In the genomic region with DNA sequence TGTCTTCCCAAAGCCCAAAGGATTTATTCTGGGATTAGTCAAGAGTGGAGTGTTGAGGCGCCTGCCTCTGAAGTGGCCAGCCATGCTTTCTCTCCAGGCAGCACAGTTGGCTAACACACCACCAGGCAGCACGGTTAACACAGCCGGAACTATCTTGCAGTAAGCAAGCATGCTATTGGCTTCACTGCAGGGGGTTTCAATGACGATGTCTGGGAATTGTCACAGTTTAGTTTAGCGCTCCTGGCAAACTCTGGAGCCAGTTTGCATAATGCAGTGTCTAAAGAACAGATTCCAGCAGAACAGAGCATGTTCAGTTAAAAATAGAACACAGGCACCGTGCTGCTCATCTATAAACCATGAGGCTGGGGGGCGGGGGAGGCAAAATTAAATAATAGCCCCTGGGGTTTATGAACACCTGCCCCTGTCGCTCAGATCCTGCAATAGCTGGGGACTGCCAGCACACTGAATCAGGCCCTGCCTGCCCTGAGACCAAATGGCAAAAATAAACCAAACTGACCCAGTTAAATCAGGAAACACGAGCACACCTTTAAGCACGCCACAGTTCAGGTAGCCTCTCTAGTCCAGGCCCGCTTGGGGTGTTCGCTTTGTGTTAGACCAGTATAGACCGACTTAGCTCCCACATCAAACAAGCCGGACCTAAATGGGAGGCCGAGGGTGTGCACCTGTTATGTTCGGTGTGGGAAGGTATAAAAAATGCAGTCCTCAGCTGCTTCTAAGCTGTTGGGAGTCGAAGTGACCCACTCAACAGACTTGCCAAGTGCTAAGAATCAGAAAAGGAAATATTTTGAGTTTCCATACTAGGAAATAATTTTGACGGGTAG, we compare ENCODE assay signal across 7 mouse cellular contexts. TPM values are rescaled to one million over a fixed set of nuclear protein-coding genes. Genes with fewer than 3 reads are reported as not detected.
DNase-seq lines count a peak whose midpoint lies in the region; ATAC-seq lines count a peak whose summit lies in the region.

No protein-coding gene starts in this region.

- H3K4me2 ChIP-seq in forebrain, embryonic 14.5 days (ENCODE audit: low read length), result no peak overlapping the region
- H3K4me2 ChIP-seq in hindbrain, embryonic 13.5 days, result peak overlapping the region; percentile 26; the same call in 1 of the 2 replicates
- H3K4me2 ChIP-seq in limb, embryonic 11.5 days (ENCODE audit: low read depth, severe bottlenecking), result no peak overlapping the region
- no peak overlapping the region for H3K4me2 ChIP-seq in stomach, embryonic 16.5 days (ENCODE audit: low read depth, low read length)

- no peaks in the 10 kb centered on the region for H3K9me3 ChIP-seq in forebrain, embryonic 14.5 days (replicated peaks; ENCODE audit: control insufficient read depth, low read length)
- no peaks in the 10 kb centered on the region for H3K9me3 ChIP-seq in hindbrain, embryonic 13.5 days
- H3K9me3 ChIP-seq in limb, embryonic 11.5 days (ENCODE audit: control insufficient read depth, low read length), result no peaks in the 10 kb centered on the region
- H3K9me3 ChIP-seq in stomach, embryonic 16.5 days (replicated peaks; ENCODE audit: control insufficient read depth, low read length), result no peaks in the 10 kb centered on the region

- DNase-seq in MN1 (ENCODE audit: low spot score) (peak; percentile 64), ZHBTc4 (ENCODE audit: low read depth, low spot score) (peak; percentile 61)
- peak; percentile 88 for DNase-seq in forebrain, embryonic 14.5 days (ENCODE audit: low spot score)
- peak; percentile 47 for DNase-seq in limb, embryonic 11.5 days (ENCODE audit: low spot score)
- DNase-seq in ovary, adult 18-20 months (ENCODE audit: low spot score), result no peak

- no peak overlapping the region for H3K9ac ChIP-seq in forebrain, embryonic 14.5 days (ENCODE audit: low read length)
- H3K9ac ChIP-seq in hindbrain, embryonic 13.5 days, result no peak overlapping the region
- H3K9ac ChIP-seq in limb, embryonic 11.5 days (ENCODE audit: low read length), result no peak overlapping the region
- no peak overlapping the region for H3K9ac ChIP-seq in stomach, embryonic 16.5 days (ENCODE audit: low read length)

- H3K27me3 ChIP-seq in forebrain, embryonic 14.5 days (replicated peaks; ENCODE audit: control insufficient read depth, insufficient read depth, low read length), result no peaks in the 10 kb centered on the region
- H3K27me3 ChIP-seq in hindbrain, embryonic 13.5 days, result peaks cover 3% of the 10 kb centered on the region; the same call in 1 of the 2 replicates
- H3K27me3 ChIP-seq in limb, embryonic 11.5 days (ENCODE audit: control insufficient read depth, insufficient read depth, low read length), result no peaks in the 10 kb centered on the region
- no peaks in the 10 kb centered on the region for H3K27me3 ChIP-seq in stomach, embryonic 16.5 days (ENCODE audit: control insufficient read depth, insufficient read depth, low read length)

- 0 out of 2 replicates have a peak overlapping the region, but pooled peaks have one; percentile 14 for H3K27ac ChIP-seq in forebrain, embryonic 14.5 days (ENCODE audit: low read depth, low read length)
- peak overlapping the region; percentile 59 for H3K27ac ChIP-seq in hindbrain, embryonic 13.5 days
- 0 out of 2 replicates have a peak overlapping the region, but pooled peaks have one; percentile 14 for H3K27ac ChIP-seq in limb, embryonic 11.5 days (replicated peaks; ENCODE audit: low read depth, low read length)
- H3K27ac ChIP-seq in stomach, embryonic 16.5 days (ENCODE audit: low read length), result peak overlapping the region; percentile 34

- H3K4me1 ChIP-seq in forebrain, embryonic 14.5 days (ENCODE audit: control insufficient read depth, insufficient read depth, low read length), result peaks cover 12% of the 10 kb centered on the region
- peaks cover 25% of the 10 kb centered on the region for H3K4me1 ChIP-seq in hindbrain, embryonic 13.5 days (replicated peaks)
- H3K4me1 ChIP-seq in limb, embryonic 11.5 days (ENCODE audit: control insufficient read depth, insufficient read depth, low read length), result no peaks in the 10 kb centered on the region
- peaks cover 9% of the 10 kb centered on the region for H3K4me1 ChIP-seq in stomach, embryonic 16.5 days (ENCODE audit: control insufficient read depth, insufficient read depth, low read length)

- H3K4me3 ChIP-seq in forebrain, embryonic 14.5 days (ENCODE audit: low read depth, low read length), result no peak overlapping the region
- no peak overlapping the region for H3K4me3 ChIP-seq in hindbrain, embryonic 13.5 days
- H3K4me3 ChIP-seq in limb, embryonic 11.5 days (ENCODE audit: low read depth, low read length), result no peak overlapping the region
- no peak overlapping the region for H3K4me3 ChIP-seq in stomach, embryonic 16.5 days (replicated peaks; ENCODE audit: low read length)

- 51% methylated on average over 18 of the region's 18 CpGs for WGBS in forebrain, embryonic 14.5 days
- 51% methylated on average over 18 of the region's 18 CpGs for WGBS in hindbrain, embryonic 13.5 days
- 58% methylated on average over 18 of the region's 18 CpGs for WGBS in limb, embryonic 11.5 days
- 57% methylated on average over 18 of the region's 18 CpGs for WGBS in stomach, embryonic 16.5 days

- no peaks in the 10 kb centered on the region for H3K36me3 ChIP-seq in forebrain, embryonic 14.5 days (ENCODE audit: control insufficient read depth, insufficient read depth, low read length)
- H3K36me3 ChIP-seq in hindbrain, embryonic 13.5 days, result no peaks in the 10 kb centered on the region
- H3K36me3 ChIP-seq in limb, embryonic 11.5 days (ENCODE audit: control insufficient read depth, insufficient read depth, low read length), result no peaks in the 10 kb centered on the region
- no peaks in the 10 kb centered on the region for H3K36me3 ChIP-seq in stomach, embryonic 16.5 days (ENCODE audit: control insufficient read depth, insufficient read depth, low read length)

- ATAC-seq in forebrain, embryonic 14.5 days, result peak; percentile 82
- peak; percentile 72 for ATAC-seq in hindbrain, embryonic 13.5 days (ENCODE audit: low FRiP score)
- peak; percentile 49; the same call in 1 of the 2 replicates for ATAC-seq in limb, embryonic 11.5 days (ENCODE audit: insufficient number of reproducible peaks, low FRiP score, low TSS enrichment, low read depth)
- peak; percentile 55; the same call in 1 of the 2 replicates for ATAC-seq in stomach, embryonic 16.5 days (ENCODE audit: insufficient read depth, low FRiP score)

RNA-seq across cellular contexts. Expression of a gene that starts 27.1 kb away (rescaled TPM):
- polyA plus RNA-seq in forebrain, embryonic 14.5 days (2014; fragmentation: Nextera tagmentation; extraction: Ambion mirVana), result 41.7 and 47.2 TPM in 2 replicates
- polyA plus RNA-seq in hindbrain, embryonic 13.5 days (2015; fragmentation: Nextera tagmentation; extraction: Ambion mirVana), result 39.2 and 45.3 TPM in 2 replicates
- 62.4 and 63.0 TPM in 2 replicates for polyA plus RNA-seq in limb, embryonic 11.5 days (2014; fragmentation: Nextera tagmentation; extraction: Ambion mirVana)
- polyA plus RNA-seq in stomach, embryonic 16.5 days (2015; fragmentation: Nextera tagmentation; extraction: Ambion mirVana), result 188 and 210 TPM in 2 replicates
